Mouse (Mus musculus): ENCODE data around the gene Tff2. TPM values are rescaled to one million over a fixed set of nuclear protein-coding genes. Genes with fewer than 3 reads are reported as not detected.

The Tff2 gene
- total RNA-seq, 2 experiments from 2014 or later, result 0.88 TPM; not detected in 1

- intact Hi-C loops (cut with DNase I), result loop anchor here (1.0 to 10.0 kb wide), 3 partner anchors 49 to 356 kb away; no protein-coding TSS in a partner anchor
- peak; percentile 48 to 72 for DNase-seq
These were observed 5.7 kb downstream of the Tff2 start for GRCm38 (mm10) chr17:31138398-31138797.

- intact Hi-C loops (cut with DNase I), result loop anchor here (10.0 kb wide), 1 partner anchor 358 kb away; no protein-coding TSS in a partner anchor
- DNase-seq, result no peak
These were observed 7.3 kb downstream of the Tff2 start for GRCm38 (mm10) chr17:31136821-31137220.

GRCm38 (mm10) chr17:31136291-31136690, 7.8 kb downstream of the Tff2 start:
- DNase-seq, result no peak

GRCm38 (mm10) chr17:31134913-31135312, 9.2 kb downstream of the Tff2 start:
- intact Hi-C loops (cut with DNase I), result loop anchor here (10.0 kb wide), 1 partner anchor 360 kb away; no protein-coding TSS in a partner anchor
- DNase-seq, result no peak

More at GRCm38 (mm10) chr17:31136291-31136690, 7.8 kb downstream of the Tff2 start:
- intact Hi-C loops (cut with DNase I), result loop anchor here (10.0 kb wide), 1 partner anchor 359 kb away; no protein-coding TSS in a partner anchor

GRCm38 (mm10) chr17:31133776-31134175, 10.3 kb downstream of the Tff2 start:
- intact Hi-C loops (cut with DNase I), result loop anchor here (10.0 kb wide), 1 partner anchor 361 kb away; no protein-coding TSS in a partner anchor
- DNase-seq, result no peak

GRCm38 (mm10) chr17:31131269-31131821, 12.7 kb downstream of the Tff2 start:
- intact Hi-C loops (cut with DNase I), result loop anchor here (10.0 kb wide), 1 partner anchor 363 kb away; no protein-coding TSS in a partner anchor
- no peak for DNase-seq

GRCm38 (mm10) chr17:31129452-31129851, 14.6 kb downstream of the Tff2 start, which contains the start of gene Tff3:
Gene Tff3 (minus strand): TSS chr17:31129646.
- intact Hi-C loops (cut with DNase I), result no loop called here
- DNase-seq, result no peak

- intact Hi-C loops (cut with DNase I), result no loop called here
These were observed 15.3 kb downstream of the Tff2 start for GRCm38 (mm10) chr17:31128708-31129318.

GRCm38 (mm10) chr17:31125548-31126266, 18.4 kb downstream of the Tff2 start:
- no peak for DNase-seq

More at GRCm38 (mm10) chr17:31128708-31129318, 15.3 kb downstream of the Tff2 start:
- DNase-seq, result no peak

GRCm38 (mm10) chr17:31121975-31122374, 22.1 kb downstream of the Tff2 start:
- intact Hi-C loops (cut with DNase I), result loop anchor here (5.0 kb wide), 1 partner anchor 65 kb away; no protein-coding TSS in a partner anchor

More at GRCm38 (mm10) chr17:31125548-31126266, 18.4 kb downstream of the Tff2 start:
- intact Hi-C loops (cut with DNase I), result no loop called here

GRCm38 (mm10) chr17:31119429-31119828, 24.7 kb downstream of the Tff2 start:
- intact Hi-C loops (cut with DNase I), result loop anchor here (1.0 to 5.0 kb wide), 3 partner anchors 52 to 108 kb away; no protein-coding TSS in a partner anchor

More at GRCm38 (mm10) chr17:31121975-31122374, 22.1 kb downstream of the Tff2 start:
- peak; percentile 47 to 52 for DNase-seq

GRCm38 (mm10) chr17:31117946-31118345, 26.1 kb downstream of the Tff2 start:
- intact Hi-C loops (cut with DNase I), result loop anchor here (2.0 to 5.0 kb wide), 2 partner anchors 51 to 99 kb away; no protein-coding TSS in a partner anchor
- DNase-seq, result no peak

More at GRCm38 (mm10) chr17:31119429-31119828, 24.7 kb downstream of the Tff2 start:
- DNase-seq, result peak; percentile 81 to 87

- no peak for DNase-seq
- intact Hi-C loops (cut with DNase I), result loop anchor here (5.0 kb wide), 1 partner anchor 49 kb away; no protein-coding TSS in a partner anchor
These were observed 28.0 kb downstream of the Tff2 start for GRCm38 (mm10) chr17:31116063-31116462.

GRCm38 (mm10) chr17:31113191-31113856, 30.8 kb downstream of the Tff2 start:
- intact Hi-C loops (cut with DNase I), result no loop called here
- DNase-seq, result no peak

- DNase-seq, result no peak
- intact Hi-C loops (cut with DNase I), result no loop called here
These were observed 35.7 kb downstream of the Tff2 start for GRCm38 (mm10) chr17:31108388-31108787.

GRCm38 (mm10) chr17:31103823-31104222, 40.3 kb downstream of the Tff2 start:
- intact Hi-C loops (cut with DNase I), result no loop called here
- DNase-seq, result no peak

GRCm38 (mm10) chr17:31103007-31103570, 41.0 kb downstream of the Tff2 start:
- intact Hi-C loops (cut with DNase I), result no loop called here
- DNase-seq, result no peak

GRCm38 (mm10) chr17:31098788-31099187, 45.3 kb downstream of the Tff2 start:
- intact Hi-C loops (cut with DNase I), result no loop called here
- DNase-seq, result no peak

- intact Hi-C loops (cut with DNase I), result no loop called here
These were observed 47.2 kb downstream of the Tff2 start for GRCm38 (mm10) chr17:31096893-31097292.

GRCm38 (mm10) chr17:31095570-31095969, 48.5 kb downstream of the Tff2 start:
- intact Hi-C loops (cut with DNase I), result no loop called here

More at GRCm38 (mm10) chr17:31096893-31097292, 47.2 kb downstream of the Tff2 start:
- no peak for DNase-seq

More at GRCm38 (mm10) chr17:31095570-31095969, 48.5 kb downstream of the Tff2 start:
- no peak for DNase-seq
